Mouse (Mus musculus): ENCODE results near the gene C1qtnf1. TPM values are rescaled to one million over a fixed set of nuclear protein-coding genes. Genes with fewer than 3 reads are reported as not detected.
"Not testable (repeated sequence)": the region's sequence is repeated elsewhere in the genome, so short reads cannot be mapped to it uniquely, and the experiment has no call there.

Gene C1qtnf1
- 1.8 and 2.9 TPM in 2 replicates for polyA plus RNA-seq (2016; fragmentation: Nextera tagmentation; extraction: Ambion mirVana)

DNA sequence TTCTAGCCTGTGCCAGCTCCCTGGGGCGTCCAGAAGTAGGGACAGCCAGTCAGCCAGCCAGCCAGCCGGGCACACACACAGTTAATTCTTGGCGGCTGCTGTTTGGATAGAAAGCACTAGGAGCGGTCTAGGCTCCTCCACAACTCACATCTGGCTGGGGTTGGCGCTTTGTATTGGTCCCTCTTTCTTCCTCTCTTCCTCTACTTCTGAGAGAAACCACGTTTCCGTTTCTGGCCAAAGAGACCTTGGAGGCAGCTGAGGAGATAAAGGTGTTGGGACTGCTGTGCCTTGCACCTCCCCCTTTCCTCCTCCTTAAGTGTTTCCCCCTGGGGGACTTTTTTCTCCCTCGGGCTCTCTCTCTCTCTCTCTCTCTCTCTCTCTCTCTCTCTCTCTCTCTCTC lies at the start of gene C1qtnf1:
Gene C1qtnf1 (plus strand): TSS at position 218 of the 400 bp plus-strand sequence.
- peaks cover 18% of the 10 kb centered on the region for H3K27me3 ChIP-seq
- peak within 1 kb of the TSS; percentile 38 for H3K4me2 ChIP-seq
- under 1% methylated on average over 8 of the region's 8 CpGs for WGBS
- peak within 1 kb of the TSS; percentile 9; the same call in 1 of the 2 replicates for H3K9ac ChIP-seq
- H3K9me3 ChIP-seq, result no peaks in the 10 kb centered on the region
- H3K4me1 ChIP-seq, result peaks cover 35% of the 10 kb centered on the region
- H3K4me3 ChIP-seq (replicated peaks), result peak within 1 kb of the TSS; percentile 0
- ATAC-seq (ENCODE audit: low FRiP score), result no peak
- H3K27ac ChIP-seq, result no peak within 1 kb of the TSS
- no peaks in the 10 kb centered on the region for H3K36me3 ChIP-seq (replicated peaks)

DNA sequence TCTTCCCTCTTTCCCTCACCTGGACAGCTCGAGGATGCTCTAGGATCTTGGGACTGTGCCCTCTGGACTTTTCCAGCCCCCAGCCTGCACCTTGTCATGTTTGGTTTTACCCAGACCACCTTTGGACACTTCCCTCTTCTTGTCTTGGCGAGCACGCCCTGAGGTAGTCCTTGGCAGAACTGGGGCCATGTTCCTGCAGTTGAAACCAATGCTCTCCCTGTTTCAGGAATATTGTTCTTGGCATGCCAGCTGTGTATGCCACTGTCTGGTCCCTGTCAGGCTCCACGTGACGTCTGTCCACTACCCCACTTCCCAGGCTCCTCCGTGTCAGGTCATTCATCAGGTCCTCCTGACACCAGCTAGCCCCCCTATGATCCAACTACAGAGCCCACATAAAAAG lies 49.3 kb upstream of the C1qtnf1 start:
- no peak overlapping the region for H3K4me3 ChIP-seq (replicated peaks)
- H3K27me3 ChIP-seq, result no peaks in the 10 kb centered on the region
- no peak for ATAC-seq (ENCODE audit: low FRiP score)
- no peaks in the 10 kb centered on the region for H3K9me3 ChIP-seq
- no peak overlapping the region for H3K4me2 ChIP-seq
- H3K4me1 ChIP-seq, result peaks cover 11% of the 10 kb centered on the region; the same call in 1 of the 2 replicates
- no peak overlapping the region for H3K27ac ChIP-seq
- 85% methylated on average over 6 of the region's 6 CpGs for WGBS
- no peak overlapping the region for H3K9ac ChIP-seq
- no peaks in the 10 kb centered on the region for H3K36me3 ChIP-seq (replicated peaks)

DNA sequence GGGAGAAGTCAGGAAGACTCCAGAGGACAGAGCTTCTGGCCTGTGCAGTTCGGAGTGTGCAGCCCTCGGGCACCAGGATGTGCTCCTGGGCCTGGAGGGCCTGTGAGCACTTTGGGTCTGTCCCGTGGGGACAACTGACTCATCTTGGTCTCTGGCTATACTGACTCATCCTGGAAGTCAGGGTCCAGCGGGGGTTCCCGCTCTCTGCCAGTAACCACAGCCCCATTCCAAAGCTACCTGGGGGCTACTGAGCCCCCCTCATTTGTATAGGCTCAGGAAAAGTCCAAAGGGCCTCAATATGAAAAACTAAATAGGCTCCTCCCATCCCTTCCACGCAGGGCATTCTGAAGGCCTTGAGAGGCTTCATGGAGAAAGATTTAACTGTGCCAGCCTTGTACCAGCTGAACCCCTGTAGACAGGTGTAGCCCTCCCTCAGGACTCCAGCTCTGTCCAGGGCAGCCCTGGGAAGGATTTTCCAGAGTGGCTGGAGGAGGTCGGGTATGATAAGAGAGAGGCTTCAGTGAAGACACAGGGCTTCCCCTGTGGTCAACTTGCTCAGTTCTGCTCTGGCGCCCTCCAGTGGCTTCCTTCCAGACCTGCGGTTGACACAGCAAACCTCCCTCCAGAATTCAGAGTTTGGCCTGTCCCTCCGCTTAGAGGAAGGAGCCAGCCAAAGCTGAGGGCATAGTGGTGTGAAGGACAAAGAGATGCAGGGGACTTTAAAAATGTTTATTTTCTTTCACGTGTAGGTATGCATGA lies 48.6 kb upstream of the C1qtnf1 start:
- Histone ChIP-seq H3K27me3 (no peaks in the 10 kb centered on the region), H3K9me3 (no peaks in the 10 kb centered on the region), H3K4me1 (peaks cover 11% of the 10 kb centered on the region; the same call in 1 of the 2 replicates), H3K4me3 (replicated peaks) (no peak overlapping the region), H3K27ac (no peak overlapping the region), H3K9ac (no peak overlapping the region), H3K4me2 (no peak overlapping the region), H3K36me3 (replicated peaks) (no peaks in the 10 kb centered on the region)
- 50% methylated on average over 11 of the region's 11 CpGs for WGBS
- ATAC-seq (ENCODE audit: low FRiP score), result no peak

DNA sequence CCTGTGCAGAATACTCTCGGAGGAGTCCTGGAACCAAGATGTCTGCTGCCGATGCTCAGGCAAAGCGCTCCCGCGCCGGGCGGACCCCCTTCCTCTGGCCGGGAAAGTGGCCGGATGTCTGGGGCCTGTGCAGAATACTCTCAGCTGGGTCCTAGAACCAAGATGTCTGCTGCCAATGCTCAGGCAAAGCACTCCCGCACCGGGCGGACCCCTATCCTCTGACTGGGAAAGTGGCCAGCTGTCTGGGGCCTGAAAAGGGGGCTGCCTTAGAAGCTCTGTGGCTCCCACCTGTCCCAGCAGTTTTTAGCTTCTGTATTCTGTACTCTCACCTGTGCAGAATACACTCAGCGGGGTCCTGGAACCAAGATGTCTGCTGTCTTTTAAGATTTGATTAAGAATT lies 40.2 kb upstream of the C1qtnf1 start:
- not testable (repeated sequence) for H3K27me3 ChIP-seq; H3K9ac ChIP-seq; H3K27ac ChIP-seq; H3K36me3 ChIP-seq (replicated peaks); H3K4me3 ChIP-seq (replicated peaks); H3K9me3 ChIP-seq; H3K4me2 ChIP-seq; ATAC-seq (ENCODE audit: low FRiP score); H3K4me1 ChIP-seq
- 94% methylated on average over 13 of the region's 13 CpGs for WGBS

DNA sequence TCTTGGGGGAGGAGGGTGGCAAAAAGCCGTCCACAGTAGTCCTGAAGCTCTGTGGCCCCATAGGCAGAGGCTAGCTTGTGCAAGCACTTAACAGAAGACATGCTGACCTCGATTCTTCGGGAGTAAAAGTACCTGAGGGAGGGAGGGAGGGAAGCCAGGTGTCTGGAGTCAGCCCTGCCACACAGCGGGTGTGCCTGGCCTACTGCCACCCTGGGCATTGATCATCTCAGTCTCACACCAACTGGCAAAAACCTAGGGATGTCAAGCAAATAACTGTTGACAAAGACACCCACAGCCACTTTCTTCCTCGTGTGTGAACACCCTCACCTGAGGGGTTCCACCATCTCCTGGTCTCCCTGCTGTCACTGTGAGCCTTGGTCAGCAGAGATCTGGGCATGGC lies 34.0 kb upstream of the C1qtnf1 start:
- WGBS, result 79% methylated on average over 5 of the region's 5 CpGs
- no peak for ATAC-seq (ENCODE audit: low FRiP score)
- no peak overlapping the region for H3K4me3 ChIP-seq (replicated peaks)

DNA sequence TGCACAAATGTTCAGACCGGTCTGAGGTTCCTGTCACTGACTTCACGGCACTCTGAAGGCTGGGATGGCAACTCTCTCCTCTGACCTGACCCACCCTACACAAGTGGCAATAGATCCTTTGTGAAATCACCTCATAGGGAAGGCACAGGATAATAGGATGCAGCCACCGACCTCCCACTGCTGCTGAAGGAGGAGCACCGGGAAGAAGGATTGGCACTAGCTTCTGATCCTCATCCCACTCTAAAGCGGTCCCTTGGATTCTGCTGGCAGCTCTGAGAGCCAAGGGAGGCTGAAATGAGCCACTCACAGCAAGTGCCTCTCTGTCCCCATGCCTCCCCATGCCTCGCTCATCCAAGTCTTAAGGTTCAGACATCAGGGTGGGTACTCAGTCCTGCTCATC lies 33.5 kb upstream of the C1qtnf1 start:
- H3K4me3 ChIP-seq (replicated peaks), result no peak overlapping the region
- H3K9ac ChIP-seq, result no peak overlapping the region
- no peaks in the 10 kb centered on the region; the same call in 1 of the 2 replicates for H3K27me3 ChIP-seq
- no peak for ATAC-seq (ENCODE audit: low FRiP score)
- WGBS, result 58% methylated on average over 6 of the region's 6 CpGs
- H3K9me3 ChIP-seq, result no peaks in the 10 kb centered on the region
- H3K36me3 ChIP-seq (replicated peaks), result no peaks in the 10 kb centered on the region
- no peaks in the 10 kb centered on the region for H3K4me1 ChIP-seq
- H3K4me2 ChIP-seq, result no peak overlapping the region
- no peak overlapping the region for H3K27ac ChIP-seq

More for the DNA sequence above, 34.0 kb upstream of the C1qtnf1 start:
- H3K9me3 ChIP-seq, result no peaks in the 10 kb centered on the region
- H3K27ac ChIP-seq, result no peak overlapping the region
- no peaks in the 10 kb centered on the region for H3K36me3 ChIP-seq (replicated peaks)
- H3K4me1 ChIP-seq, result no peaks in the 10 kb centered on the region
- no peak overlapping the region for H3K4me2 ChIP-seq
- no peak overlapping the region for H3K9ac ChIP-seq
- no peaks in the 10 kb centered on the region; the same call in 1 of the 2 replicates for H3K27me3 ChIP-seq

DNA sequence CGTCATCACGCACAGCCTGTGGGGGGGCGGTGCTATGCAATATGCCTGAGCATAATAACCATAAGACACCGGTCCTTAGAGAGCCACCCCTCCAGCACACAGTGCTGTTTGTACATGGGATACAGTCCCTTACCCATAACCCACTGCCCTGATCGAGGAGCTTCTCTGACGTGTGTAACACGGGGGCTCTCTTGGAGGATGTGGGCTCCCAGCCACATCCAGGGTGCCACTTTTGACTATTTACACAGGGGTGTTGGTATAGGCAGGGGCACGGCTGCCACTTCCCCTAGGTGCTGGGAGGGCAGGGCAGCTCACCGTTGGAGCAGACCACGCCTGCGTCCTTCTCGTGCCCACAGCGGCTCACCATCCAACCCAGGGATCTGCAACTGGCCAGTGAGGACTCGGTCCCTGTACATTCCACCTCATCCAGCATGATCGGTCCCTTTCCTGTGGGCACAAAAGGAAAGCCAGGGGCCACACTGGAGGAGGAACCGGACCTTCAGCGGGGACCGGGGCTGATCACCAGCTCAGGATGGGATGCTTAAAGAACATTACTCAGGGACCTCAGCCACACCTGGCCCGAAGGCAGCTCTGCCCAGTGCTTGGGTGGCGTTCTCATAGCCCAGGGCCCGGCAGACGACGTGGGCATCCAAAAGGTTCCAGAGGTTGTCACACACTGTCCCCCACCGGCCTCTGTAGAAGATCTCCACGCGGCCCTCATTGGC lies 30.0 kb upstream of the C1qtnf1 start:
- WGBS, result 94% methylated on average over 26 of the region's 26 CpGs
- no peak for ATAC-seq (ENCODE audit: low FRiP score)
- Histone ChIP-seq H3K4me2 (no peak overlapping the region), H3K9ac (no peak overlapping the region), H3K4me3 (replicated peaks) (no peak overlapping the region), H3K27ac (no peak overlapping the region), H3K27me3 (no peaks in the 10 kb centered on the region), H3K36me3 (replicated peaks) (no peaks in the 10 kb centered on the region), H3K9me3 (no peaks in the 10 kb centered on the region), H3K4me1 (no peaks in the 10 kb centered on the region; the same call in 1 of the 2 replicates)

DNA sequence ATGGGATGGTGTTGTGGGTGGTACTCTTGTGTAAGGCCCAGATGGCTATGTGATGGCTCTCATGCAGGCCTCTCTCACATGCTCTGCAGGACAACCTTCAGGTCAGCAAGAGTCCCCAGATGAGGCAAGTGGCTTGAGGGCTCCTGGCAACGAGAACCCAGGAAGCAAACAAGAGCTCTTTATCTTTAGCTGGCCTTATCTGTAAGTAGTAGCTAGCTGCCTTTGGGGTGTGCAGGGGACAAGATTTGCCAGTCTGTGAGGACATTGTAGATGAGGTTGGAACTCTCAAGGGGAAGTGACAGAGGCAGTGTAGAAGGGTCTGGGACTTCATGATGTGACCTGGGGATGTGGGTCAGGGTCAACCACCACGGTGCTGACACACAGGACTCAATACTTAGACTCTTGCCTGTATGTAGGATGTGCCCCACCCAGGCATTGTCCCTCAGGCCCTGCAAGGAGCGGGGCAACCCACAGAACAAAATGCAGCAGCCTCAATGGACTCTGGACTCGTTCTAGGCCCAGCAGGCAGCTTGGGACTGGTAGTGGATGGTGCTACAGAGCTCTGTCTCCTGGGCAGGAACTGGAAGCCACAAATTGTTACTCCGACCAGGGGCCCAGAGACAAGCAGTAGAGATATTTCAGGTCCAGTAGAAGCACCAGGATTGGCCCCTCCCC lies 28.0 kb upstream of the C1qtnf1 start:
- H3K27me3 ChIP-seq, result no peaks in the 10 kb centered on the region
- no peak overlapping the region for H3K4me3 ChIP-seq (replicated peaks)
- no peaks in the 10 kb centered on the region for H3K9me3 ChIP-seq
- no peak overlapping the region for H3K4me2 ChIP-seq
- H3K27ac ChIP-seq, result no peak overlapping the region
- 70% methylated on average over 5 of the region's 5 CpGs for WGBS
- H3K9ac ChIP-seq, result no peak overlapping the region
- ATAC-seq (ENCODE audit: low FRiP score), result no peak
- H3K4me1 ChIP-seq, result no peaks in the 10 kb centered on the region; the same call in 1 of the 2 replicates
- H3K36me3 ChIP-seq (replicated peaks), result no peaks in the 10 kb centered on the region

DNA sequence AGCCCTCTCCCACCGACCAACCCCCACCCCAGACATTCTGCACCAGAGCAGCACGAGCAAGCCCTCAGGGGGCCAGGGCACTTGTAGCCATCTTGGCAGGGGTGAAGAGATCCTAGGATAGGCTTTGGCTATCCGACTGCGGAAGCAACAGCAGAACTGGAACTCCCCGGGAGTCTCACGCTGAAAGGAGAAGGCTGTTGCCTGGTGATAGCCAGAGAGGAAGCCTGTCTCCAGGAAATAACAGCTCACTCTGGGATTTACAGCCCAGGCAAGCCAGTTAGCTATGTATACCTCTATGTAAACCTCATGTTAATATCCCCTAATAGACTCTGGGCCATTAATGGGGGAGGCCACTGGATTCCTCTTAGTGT lies 27.5 kb upstream of the C1qtnf1 start:
- Histone ChIP-seq H3K4me1 (no peaks in the 10 kb centered on the region; the same call in 1 of the 2 replicates), H3K36me3 (replicated peaks) (peaks cover 2% of the 10 kb centered on the region; the same call in 1 of the 2 replicates), H3K4me2 (no peak overlapping the region), H3K4me3 (replicated peaks) (no peak overlapping the region), H3K27me3 (no peaks in the 10 kb centered on the region), H3K9me3 (no peaks in the 10 kb centered on the region), H3K9ac (no peak overlapping the region), H3K27ac (no peak overlapping the region)
- ATAC-seq (ENCODE audit: low FRiP score), result no peak
- WGBS, result 56% methylated on average over 6 of the region's 6 CpGs

DNA sequence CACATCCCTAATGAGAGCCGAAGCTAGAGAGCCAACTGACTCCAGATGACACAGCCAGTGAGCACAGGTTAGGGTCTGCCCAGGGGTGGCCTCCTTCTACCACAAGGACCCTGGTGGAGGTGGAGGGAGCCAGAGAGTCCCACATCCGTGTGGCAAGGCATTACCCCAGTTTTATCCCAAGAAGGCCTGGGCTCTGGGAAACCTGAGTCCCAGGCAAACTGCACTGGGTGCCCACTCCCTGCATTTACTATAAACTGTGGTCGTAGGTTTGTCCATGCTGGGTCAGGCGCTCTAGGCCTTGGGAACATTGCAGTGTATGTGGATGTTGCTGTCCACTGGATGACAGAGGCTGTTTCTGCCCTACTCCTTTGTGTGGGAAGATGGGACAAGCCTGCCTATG lies 26.8 kb upstream of the C1qtnf1 start:
- no peaks in the 10 kb centered on the region for H3K9me3 ChIP-seq
- peaks cover 8% of the 10 kb centered on the region; the same call in 1 of the 2 replicates for H3K36me3 ChIP-seq (replicated peaks)
- WGBS, result 83% methylated on average over 4 of the region's 4 CpGs
- H3K4me1 ChIP-seq, result no peaks in the 10 kb centered on the region; the same call in 1 of the 2 replicates
- H3K4me2 ChIP-seq, result no peak overlapping the region
- H3K27ac ChIP-seq, result no peak overlapping the region
- no peak for ATAC-seq (ENCODE audit: low FRiP score)
- H3K4me3 ChIP-seq (replicated peaks), result no peak overlapping the region
- no peak overlapping the region for H3K9ac ChIP-seq
- no peaks in the 10 kb centered on the region for H3K27me3 ChIP-seq

DNA sequence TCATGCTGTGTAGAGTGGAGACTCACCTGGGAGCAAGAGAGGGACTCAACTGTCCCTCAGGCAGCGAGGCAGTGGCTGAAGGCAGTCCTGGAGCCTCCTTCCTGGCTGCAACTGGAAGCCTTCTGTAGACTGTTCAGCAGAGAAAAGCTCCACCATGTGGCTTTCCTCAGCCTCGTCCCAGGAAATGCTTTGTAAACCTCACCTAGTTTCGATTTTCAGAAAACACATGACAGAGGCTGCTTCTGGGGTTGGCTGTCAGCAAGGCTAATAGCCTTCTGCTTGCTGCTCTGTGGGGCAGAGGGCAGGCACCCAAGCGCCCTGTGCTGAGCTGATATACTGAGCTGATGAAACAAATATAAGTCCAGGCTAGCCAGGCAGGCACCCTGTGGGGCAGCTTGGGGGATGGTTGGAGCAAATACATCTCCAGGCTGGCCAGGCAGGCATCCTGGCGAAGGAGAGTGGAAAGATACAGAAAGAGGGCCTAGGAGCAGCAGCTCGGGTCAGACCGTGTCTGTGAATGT lies 26.2 kb upstream of the C1qtnf1 start, which contains the start of gene Lgals3bp:
Gene Lgals3bp (minus strand): TSS at position 333 of the 521 bp plus-strand sequence.
- 52% methylated on average over 7 of the region's 7 CpGs for WGBS
- no peak within 1 kb of the TSS for H3K27ac ChIP-seq
- H3K9ac ChIP-seq, result no peak within 1 kb of the TSS
- no peak within 1 kb of the TSS for H3K4me3 ChIP-seq (replicated peaks)
- H3K4me1 ChIP-seq, result no peaks in the 10 kb centered on the region; the same call in 1 of the 2 replicates
- H3K9me3 ChIP-seq, result no peaks in the 10 kb centered on the region
- H3K4me2 ChIP-seq, result no peak within 1 kb of the TSS
- ATAC-seq (ENCODE audit: low FRiP score), result no peak
- peaks cover 15% of the 10 kb centered on the region for H3K36me3 ChIP-seq (replicated peaks)
- H3K27me3 ChIP-seq, result no peaks in the 10 kb centered on the region

DNA sequence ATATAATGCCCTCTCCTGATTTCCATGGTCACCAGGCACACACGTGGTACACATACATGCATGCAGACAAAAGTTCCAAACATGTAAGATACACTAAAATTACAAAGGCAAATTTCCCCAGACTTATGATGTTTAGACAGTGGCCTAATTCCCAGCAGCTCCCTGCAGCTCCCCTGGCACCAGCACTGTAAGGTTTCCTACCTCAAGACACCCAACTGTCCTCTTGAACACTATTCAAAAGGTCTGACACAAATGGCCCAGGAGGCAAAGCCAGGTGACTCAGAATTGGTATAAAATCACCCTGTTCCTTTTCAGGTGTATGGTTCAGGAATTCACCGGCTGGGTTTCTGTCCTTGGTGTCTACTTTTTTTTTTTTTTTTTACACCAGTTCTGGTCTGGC lies 24.8 kb upstream of the C1qtnf1 start:
- no peak for ATAC-seq (ENCODE audit: low FRiP score)
- no peaks in the 10 kb centered on the region; the same call in 1 of the 2 replicates for H3K4me1 ChIP-seq
- H3K4me3 ChIP-seq (replicated peaks), result no peak overlapping the region
- 98% methylated on average over 2 of the region's 2 CpGs for WGBS
- no peak overlapping the region for H3K9ac ChIP-seq
- H3K9me3 ChIP-seq, result no peaks in the 10 kb centered on the region
- no peak overlapping the region for H3K4me2 ChIP-seq
- H3K27me3 ChIP-seq, result no peaks in the 10 kb centered on the region
- H3K27ac ChIP-seq, result no peak overlapping the region
- H3K36me3 ChIP-seq (replicated peaks), result peaks cover 28% of the 10 kb centered on the region
